Mouse (Mus musculus) naive thymus-derived CD4-positive, alpha-beta T cell, adult 5 months (primary cell): ENCODE results near the gene Zfp748. TPM values are rescaled to one million over a fixed set of nuclear protein-coding genes. Genes with fewer than 3 reads are reported as not detected.

Experiments used
- polyA plus RNA-seq: library from polyadenylated mRNA; unstranded; fragments of 100-300 nt; shearing (Covaris generic); gene quantifications from one replicate; pipeline ENCODE4 v1.2.1, GENCODE M21; 2017

The Zfp748 gene
- polyA plus RNA-seq: 16.7 TPM

GRCm38 (mm10) chr13:67553730-67554129 is at the start of gene Zfp748:
Gene Zfp748, minus strand, starts transcription at chr13:67553830.

GRCm38 (mm10) chr13:67525753-67526410 is 27.7 kb downstream of the Zfp748 start, which contains the start of the genes Gm26965 and Zfp87:
Gene Gm26965, minus strand, starts transcription at chr13:67526151.
Gene Zfp87, minus strand, starts transcription at chr13:67526177.

GRCm38 (mm10) chr13:67500084-67500719 is 53.4 kb downstream of the Zfp748 start, which contains the start of gene Zfp58:
Gene Zfp58, minus strand, starts transcription at chr13:67500555.

Other genes starting within 250 kb of the Zfp748 start
- gene Zfp457, start 247.3 kb downstream of the Zfp748 start, polyA plus RNA-seq: not detected
- gene Zfp595, start 221.3 kb downstream of the Zfp748 start, polyA plus RNA-seq: 5.7 TPM
- gene Gm28044, start 193.3 kb downstream of the Zfp748 start, polyA plus RNA-seq: not detected
- 1.8 TPM for gene Zfp953, start 193.2 kb downstream of the Zfp748 start, polyA plus RNA-seq
- 2.2 TPM for gene Gm28041, start 178.1 kb downstream of the Zfp748 start, polyA plus RNA-seq
- gene Zfp456, start 178.0 kb downstream of the Zfp748 start, polyA plus RNA-seq: 4.7 TPM
- gene Zfp429, start 154.0 kb downstream of the Zfp748 start, polyA plus RNA-seq: 19.3 TPM
- gene Zfp459, start 132.4 kb downstream of the Zfp748 start, polyA plus RNA-seq: 1.4 TPM
- gene Zfp874a, start 102.2 kb downstream of the Zfp748 start, polyA plus RNA-seq: 46.8 TPM
- gene Zfp874b, start 69.6 kb downstream of the Zfp748 start, polyA plus RNA-seq: 26.8 TPM
- gene Zfp58, start 53.3 kb downstream of the Zfp748 start, polyA plus RNA-seq: 21.0 TPM
- not detected for gene Gm26965, start 27.7 kb downstream of the Zfp748 start, polyA plus RNA-seq
- 56.0 TPM for gene Zfp87, start 27.7 kb downstream of the Zfp748 start, polyA plus RNA-seq
- 5.0 TPM for gene Zfp729b, start 55.9 kb upstream of the Zfp748 start, polyA plus RNA-seq
- gene Gm49345, start 83.9 kb upstream of the Zfp748 start, polyA plus RNA-seq: 4.9 TPM
- gene Zfp729a, start 84.0 kb upstream of the Zfp748 start, polyA plus RNA-seq: 4.1 TPM
- gene Zfp738, start 133.2 kb upstream of the Zfp748 start, polyA plus RNA-seq: 11.4 TPM
- 4.2 TPM for gene Zfp65, start 175.3 kb upstream of the Zfp748 start, polyA plus RNA-seq
- gene Zfp85, start 201.4 kb upstream of the Zfp748 start, polyA plus RNA-seq: 3.5 TPM
- 0.60 TPM for gene Zfp493, start 225.9 kb upstream of the Zfp748 start, polyA plus RNA-seq